Mouse (Mus musculus) skeletal muscle tissue, adult 2 months (tissue): ENCODE data around the gene Cabin1.

Experiments used
- DNase-seq: peaks from one replicate; pipeline ENCODE4 v3.0.0-alpha.2; 2012; ENCODE audit warnings: low read depth, low spot score

Cabin1 gene

DNA sequence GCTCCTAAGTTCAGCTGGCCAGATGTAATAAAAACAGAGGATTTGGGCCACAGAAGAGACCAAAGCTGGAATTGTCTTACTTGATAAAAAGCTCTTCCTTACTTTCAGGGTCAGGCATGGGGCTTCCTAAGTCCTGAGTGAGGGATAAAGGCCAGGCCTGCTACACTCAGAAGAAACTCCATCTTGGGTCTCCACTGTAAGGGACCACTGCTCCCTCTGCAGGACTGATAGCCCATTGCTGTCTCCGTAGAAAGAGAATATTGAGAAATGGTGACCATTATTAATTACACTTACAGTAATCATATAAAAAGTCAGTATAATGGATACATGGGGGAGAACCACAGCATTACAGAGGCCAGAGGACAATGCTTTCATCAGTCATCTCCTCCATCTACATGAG, 60.6 kb downstream of the Cabin1 start:
- DNase-seq: no peak

DNA sequence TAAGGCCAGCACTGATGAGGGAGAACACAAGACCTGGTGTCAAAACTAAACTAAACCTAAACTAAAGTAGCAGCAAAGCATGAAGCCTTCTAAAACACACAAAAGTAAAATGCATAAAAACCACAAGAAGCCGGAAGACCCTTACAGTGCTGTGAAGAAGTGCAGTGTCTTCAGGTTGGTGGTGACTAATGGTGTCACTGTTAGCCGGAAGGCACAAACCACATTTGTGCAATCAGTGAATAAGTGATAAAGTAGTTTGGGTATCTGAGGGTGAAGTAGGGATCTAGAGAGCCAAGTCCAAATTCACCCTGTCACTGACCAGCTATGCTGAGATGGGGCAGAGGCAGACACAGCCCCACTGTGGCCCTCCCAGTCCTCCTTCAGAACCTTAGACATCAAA, 61.6 kb downstream of the Cabin1 start:
- no peak for DNase-seq

DNA sequence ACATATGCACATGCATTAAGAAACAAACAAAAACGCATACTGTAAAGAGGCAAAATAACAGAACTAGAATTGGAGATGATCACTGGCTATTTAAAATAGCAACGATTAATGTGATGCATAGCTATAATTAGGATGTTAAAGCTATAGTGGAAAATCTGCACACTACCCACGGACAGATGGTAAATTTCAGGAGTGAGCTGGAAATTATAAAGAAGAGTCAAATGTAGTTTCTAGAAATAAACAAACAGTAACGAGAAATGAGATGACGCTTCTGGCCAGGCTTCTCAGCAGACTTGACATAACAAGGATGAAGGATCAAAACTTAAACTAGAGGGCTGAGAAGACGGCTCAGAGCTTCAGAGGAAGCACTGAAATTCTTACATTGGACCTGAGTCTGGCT, 62.9 kb downstream of the Cabin1 start:
- no peak for DNase-seq

DNA sequence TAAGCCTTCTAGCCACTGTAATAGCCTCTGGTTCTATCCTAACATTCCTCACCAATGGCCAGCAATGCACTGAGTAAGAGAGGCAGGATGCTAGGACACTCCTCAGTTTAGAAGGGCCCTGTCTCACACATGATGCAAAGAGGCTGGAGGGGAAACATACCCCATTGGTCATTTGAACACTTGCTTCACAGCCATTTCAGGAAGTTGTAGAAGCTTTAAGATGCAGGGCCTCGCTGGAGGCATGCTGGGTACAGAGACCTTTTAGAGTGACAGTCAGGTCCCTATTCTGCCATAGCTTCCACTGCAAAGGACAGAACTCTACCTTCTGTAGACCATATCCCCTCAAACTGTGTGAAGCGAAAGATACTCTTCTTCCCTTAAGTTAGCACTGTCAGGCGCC, 66.4 kb downstream of the Cabin1 start:
- DNase-seq: no peak

DNA sequence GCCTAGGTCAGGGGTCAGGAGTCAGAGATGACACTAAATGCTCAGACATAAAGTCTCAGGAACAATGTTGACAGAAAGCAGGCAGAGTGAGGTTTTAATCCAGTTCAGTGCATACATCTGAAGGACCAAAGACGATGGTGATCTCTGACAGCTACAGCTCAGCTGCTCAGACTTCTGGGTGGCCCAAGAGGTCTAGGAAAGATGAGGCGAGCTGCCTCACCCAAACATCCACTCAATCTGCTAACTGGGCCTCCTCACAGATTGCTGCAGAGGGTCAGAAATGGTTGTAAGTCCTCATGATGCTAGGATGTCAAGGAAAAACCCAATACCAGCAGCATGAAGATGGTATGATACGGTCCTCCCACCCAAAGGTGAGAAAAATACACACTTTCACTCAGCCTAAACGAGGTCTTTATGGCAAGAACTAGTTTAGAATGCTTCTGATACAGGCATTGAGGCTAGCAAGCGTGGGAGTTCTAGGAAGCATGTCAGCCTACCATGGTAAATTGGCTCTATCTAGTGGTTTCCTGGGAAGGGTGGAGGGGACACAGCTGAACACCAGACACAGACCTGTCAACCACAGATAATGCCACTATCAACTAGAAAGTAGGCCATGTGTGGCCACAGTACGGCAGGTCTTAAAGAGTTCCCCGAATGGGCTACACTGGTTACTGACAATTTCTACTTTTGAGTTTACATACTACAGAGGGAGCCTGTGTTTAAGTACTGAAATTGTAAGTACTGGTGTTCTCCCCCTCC, 67.4 kb downstream of the Cabin1 start:
- no peak for DNase-seq

DNA sequence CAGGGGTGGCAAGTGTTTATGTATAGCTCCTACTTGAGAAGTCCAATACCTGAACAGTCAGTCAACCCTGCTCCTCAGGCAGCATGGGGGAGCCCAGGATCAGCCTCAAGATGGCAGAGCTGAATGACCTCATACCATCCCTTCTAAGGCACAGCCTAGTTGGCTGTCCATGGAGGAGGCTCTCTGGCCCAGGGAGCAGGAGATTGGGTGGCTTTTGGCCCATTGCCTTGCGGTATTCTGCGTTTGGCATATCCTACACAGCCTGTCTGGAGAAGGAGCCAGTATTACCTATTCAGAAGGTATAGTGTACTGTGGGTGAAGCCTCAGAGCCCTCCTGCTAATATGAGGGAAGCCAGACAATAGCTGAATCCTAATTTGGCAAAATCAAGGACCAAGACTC, 68.6 kb downstream of the Cabin1 start:
- DNase-seq: no peak

DNA sequence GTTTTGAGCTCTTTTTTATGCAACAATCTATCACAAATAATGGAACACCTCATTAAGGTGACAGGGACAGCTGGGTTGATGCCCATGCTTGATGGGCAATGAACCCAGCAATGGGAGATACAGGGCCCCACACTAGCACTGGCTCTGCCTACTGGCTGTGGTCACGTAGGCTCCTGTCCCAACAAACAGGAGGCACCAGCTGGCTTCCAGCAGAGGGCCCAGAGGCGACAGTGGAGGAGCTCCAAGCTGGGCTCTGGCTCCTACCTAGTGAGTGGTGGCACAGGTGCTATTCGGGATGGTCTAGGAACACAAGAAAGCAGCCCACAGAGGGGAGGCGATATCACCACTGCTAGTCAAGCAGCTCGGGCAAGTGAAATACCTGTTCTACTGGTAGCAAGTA, 69.1 kb downstream of the Cabin1 start:
- DNase-seq: no peak

DNA sequence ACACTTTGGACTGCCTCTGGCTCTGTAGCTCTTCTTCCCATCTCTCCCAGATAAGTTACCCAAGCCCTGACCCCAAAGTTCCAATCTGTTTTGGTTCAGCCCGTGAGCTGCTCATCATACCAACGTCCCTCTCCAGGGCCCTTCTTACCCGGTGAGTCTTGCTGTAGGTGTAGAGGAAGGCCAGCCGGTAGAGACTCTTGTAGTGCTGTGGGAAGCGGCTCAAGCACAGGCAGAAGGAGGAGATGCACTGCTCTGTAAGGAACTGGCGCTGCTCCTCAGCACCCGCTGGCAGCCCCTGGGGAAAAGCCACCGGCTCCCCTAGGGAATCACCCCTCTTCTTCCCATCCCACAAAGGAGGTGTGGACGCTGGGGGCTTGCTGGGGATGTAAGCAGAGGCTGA, 69.6 kb downstream of the Cabin1 start:
- no peak for DNase-seq

DNA sequence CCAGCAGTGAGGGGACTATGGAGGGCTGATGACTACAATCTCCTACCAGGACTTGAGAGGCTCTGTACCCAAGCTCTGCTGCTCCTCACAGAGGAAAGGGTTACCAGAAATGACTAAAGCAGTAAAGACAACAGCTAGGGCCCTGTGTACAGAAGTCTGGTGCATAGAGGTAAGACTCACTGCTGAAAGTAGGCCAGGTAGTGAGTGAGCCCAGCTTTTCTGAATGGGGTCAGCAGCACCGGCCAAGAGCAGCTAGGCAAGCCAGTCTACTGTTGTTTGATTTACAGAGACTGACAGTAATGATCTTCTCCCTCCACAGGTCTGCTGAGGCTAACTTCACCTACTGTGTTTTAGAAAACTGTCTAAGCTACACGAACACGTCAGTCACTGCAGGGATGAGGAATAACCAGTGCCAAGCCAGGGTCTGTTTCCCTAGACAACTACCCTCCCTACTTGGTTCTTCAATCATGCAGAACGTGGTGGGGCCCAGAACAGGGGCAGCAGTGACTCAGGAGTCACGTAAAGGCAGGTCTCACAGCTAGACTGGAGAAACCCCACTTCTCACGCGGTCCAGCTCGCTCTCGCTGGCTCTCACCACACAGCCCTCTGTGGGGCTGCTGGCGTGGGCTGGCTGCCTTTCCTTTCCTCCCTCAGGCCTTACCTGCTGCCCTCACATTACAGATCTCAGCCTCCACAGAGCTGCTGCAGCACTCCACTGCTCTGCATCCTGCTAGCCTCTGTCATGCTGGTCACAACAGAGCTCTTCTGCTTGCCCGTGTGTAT, 70.5 kb downstream of the Cabin1 start:
- DNase-seq: no peak

DNA sequence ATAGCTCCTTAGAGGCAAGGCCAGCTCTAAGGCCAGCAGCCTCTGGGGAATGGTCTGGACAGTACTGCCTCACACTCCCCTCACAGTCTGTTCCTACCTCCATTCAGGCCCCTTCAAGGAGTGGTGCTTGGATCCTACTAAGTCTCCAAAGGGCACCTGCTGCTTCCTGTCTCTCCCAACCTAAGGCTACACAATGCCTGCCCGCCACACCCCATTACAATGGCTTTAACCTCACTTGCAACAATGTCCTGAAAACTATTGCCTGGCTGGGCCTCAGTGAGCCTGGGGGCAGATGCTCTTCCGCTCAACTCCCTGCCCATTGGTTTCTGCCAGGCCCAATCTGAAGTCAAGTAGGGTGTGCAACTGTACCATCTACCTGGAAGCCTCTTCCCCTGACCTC, 75.5 kb downstream of the Cabin1 start:
- DNase-seq: no peak

DNA sequence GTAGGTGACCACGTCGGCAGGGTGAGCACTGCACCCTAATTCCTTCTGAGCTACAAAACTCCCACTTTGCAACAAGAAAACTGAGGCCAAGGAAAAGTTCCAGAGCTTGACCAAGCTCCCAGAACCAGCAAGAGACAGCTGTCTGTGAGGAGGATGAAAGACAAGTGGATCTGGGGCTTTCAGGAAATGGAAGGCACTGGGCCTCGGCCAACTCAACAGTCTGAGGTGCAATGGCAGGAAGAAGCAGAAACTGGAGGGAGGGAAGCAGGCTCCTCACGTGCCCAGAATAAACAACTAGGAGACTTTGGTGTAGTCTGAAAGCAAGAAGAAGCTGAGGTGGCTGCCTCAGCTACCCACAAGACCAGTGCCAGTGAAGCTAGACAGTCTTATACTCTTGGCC, 77.4 kb downstream of the Cabin1 start:
- DNase-seq: no peak

DNA sequence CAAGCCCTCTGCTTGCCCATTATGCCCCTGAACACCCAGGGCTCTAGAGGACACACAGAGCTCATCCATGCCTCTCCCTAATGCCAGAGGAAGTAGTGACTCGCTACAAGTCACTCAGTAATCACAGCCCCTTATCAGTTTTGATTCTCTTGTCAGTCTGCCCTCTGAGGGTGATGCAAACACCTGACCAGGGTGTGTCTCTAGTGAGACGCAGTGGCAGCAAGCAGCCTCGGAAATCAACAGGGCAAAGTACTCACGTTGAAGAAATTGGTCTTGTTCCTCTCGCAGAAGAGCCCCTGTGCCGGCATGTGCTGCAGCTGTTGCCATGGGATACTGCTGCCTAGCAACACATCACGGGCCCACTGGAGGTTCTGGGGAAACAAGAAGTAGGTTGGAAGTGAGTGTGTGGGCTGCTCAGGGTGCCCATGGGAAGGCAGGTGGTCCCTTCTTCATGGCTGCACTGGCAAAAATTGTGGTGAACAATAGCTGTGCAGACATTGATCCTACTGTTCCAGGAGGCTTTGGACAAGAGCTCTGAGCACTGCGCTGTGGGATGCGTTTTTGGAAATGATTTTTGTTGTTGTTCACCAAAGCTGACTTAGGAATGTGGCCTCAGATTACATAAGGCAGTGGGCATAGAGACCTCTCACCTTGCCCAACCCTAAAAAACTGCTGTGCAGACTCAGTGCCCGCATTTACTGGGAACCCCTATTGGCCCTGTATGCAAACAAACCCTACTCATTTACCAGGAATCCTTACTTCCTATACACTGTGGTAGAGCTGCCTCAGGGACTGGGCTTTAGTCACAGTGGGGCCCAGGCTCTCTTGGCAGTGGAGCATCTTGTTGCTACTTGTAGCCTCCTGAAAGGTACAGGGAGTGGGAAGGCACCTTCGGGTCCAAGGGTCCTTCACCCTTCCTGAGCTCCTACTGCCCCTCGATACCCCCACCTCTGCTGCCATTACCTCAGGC, 79.8 kb downstream of the Cabin1 start:
- DNase-seq: no peak

DNA sequence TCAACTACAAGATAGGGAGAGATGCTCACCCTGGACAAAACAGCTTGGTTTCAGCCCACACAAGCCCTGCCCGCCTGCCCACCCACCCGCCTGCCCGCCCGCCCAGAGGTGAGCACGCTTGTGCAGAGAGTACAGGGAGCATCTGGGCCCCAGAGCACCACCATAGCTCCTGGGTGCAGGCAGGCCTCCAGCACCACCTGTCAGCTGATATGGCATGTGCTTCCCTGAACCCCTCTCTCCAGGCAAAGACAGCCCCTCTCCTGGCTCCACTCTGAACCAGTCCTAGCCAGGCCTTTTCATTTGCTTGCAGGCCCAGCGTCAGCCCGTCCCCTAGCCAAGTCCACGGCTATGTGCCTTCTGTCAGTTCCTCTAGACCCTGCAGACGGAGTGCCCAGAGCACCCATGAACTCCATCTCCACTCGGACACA, 83.6 kb downstream of the Cabin1 start:
- no peak for DNase-seq

DNA sequence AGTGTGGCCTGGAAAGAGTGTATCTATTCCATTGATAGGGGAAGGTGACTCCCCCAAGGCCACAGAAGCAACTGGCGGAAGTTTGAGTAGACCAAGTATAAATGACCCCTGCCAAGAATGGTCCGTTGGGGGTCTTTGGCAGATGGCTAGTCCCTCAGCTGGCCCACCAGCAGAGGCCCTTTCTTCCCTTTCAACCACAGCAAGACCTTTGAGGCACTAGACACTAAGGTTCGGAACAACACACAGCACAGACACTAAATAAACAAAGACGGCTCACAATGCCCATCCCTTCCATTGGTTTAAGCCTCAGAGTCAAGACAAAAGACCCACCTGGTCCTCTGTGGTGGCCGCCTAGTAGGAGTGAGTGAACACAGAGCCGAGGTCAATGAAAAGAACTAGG, 84.9 kb downstream of the Cabin1 start:
- no peak for DNase-seq

DNA sequence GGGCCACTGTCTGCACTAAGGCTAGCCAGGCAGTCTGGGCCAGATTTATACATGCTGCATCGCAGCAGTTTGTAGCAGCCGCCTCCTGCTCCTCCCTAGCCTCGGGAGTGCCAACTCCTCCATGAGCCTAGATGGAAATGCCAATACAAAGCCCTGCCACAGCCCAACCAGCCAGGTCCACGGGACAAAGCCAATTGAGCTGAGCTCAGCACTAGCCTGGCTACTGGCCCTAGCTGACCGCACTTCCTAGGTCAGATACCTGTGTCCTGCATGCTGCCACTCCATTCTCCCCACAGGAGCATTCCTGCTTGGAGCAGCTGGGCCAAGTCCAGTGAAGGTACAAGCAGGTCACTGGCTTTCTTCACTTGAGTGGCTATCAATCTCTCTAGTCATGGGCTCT, 86.2 kb downstream of the Cabin1 start:
- no peak for DNase-seq

DNA sequence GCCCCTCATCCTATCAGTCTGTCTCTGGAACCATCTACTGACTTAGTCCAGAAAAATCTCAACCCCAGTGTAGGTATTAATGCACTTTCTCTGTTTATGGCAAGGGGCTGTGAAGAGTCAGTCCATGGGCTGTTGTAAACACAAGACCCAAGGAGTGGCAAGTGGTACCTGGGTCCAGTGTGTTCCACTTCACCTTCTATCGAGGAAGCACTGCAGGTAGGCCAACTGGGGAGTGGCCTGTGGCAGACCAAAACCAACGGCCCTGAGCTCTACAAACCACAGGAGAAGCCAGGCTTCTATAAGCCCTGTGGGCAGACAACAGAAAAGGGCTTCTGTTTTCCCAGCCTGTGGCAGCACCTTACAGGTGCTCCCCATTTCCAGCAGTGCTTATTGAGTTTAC, 86.6 kb downstream of the Cabin1 start:
- DNase-seq: no peak

DNA sequence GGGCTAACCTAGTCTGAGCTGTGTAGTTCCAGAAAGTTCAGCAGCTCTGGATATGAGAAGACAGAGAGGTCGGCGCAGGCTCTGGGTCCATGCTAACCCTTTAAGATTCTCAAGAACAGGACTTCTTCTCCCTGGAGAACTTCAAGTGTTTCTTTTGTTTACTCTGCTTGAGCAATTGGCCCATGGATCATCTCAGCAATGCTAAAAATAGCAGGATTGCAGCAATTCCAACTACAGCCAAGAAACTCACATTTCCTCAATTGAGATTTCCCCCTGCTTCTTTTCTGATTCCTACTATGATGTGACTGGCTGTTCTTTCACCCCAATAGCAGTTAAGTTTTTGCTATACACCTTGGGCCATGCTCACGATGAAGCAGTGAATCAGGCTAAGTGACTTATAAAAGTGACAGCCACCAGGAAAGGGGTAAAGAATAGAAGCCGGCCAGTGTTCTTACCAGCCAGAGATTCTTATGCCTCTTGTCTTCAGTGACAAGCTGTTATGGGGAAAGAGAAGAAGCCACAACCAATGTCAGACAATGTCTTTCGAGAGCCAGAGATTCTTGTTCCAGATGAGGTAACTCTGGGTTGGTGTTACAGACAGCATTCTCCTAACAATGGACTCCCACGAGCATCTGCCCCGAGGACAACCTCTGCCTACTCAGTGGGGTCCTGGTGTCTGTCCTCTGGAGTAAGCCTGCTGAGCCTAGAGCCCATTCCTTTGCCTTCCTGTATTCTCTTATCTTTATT, 87.1 kb downstream of the Cabin1 start:
- peak; percentile 65 for DNase-seq

DNA sequence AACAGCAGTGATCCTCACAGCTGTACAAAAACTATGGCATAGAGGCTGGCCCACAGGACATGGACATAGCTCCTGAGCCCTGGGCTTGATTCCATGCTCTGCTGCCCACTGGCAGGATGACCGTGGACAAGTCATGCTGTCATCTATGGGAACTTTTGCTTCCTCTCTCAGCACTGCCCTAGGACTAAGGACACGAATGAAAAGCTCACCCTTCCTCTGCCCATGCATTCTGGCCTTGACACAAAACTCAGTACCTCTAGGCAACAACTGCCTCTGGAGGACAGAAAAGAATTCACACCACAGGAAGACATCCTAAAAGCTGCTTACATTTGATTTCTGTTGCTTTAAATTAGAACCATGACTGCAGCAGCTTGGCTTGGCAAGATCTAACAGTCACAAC, 87.9 kb downstream of the Cabin1 start:
- no peak for DNase-seq

DNA sequence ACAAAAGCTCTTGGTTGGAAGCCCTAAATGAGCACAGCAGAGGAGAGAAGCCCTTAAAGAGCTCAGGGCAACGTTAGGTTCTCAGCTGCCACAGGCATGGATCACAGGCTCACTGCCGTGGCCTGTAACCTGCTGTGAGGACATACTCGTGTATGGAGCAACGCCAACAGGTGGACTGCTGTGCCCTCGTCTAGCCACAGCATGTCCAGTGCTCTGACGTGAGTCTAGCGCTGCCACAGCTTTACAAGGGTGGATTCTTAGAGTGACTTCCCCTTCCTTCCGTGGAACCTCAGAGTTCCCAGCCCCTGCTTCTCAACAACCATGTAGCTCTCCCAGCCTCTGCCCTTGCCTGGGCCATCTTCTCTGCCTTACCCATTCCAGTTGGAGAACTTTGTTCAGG, 88.5 kb downstream of the Cabin1 start:
- no peak for DNase-seq

DNA sequence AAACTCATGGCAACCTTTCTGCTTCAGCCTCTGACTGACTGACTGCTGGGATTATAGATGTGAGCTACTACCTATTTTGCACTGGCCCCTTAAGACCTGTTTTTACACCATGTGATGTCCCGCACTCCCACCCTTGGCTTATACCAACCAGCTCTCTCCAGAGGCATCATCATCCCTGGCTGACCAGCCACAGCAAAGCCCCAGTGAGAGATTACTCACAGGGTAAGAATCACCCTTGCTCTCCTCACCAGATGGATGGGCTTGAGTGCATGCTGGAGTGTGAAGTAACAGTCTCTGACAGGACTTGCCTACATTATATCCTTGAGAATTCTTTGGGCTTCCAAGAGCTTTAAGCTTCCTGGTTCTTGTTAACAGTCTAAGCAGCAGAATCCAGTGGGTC, 94.2 kb downstream of the Cabin1 start:
- no peak for DNase-seq

DNA sequence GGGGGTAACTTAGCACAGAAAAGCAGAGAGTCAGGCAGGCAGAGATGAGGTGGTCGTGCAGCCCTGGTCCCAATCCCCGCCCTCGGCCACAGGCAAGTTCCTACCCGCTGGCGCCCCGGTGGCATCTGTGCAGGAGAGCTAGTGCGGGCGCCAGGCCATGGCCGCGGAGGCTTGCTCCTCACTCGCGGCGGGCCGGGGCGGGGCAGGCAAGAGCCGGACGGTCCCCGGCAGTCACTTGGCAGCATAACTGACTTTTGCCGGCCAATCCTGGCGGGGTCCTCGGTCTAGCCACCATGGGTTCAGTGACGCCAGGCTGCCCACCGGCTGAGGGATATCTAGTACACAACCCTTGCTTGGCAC, 96.2 kb downstream of the Cabin1 start:
- DNase-seq: no peak
